Mouse (Mus musculus) left cerebral cortex, postnatal 36 days (tissue): ENCODE measurements around the gene 2610528J11Rik. TPM values are rescaled to one million over a fixed set of nuclear protein-coding genes. Genes with fewer than 3 reads are reported as not detected.

Experiments used
- total RNA-seq, 2 experiments: library from RNA; stranded (reverse); gene quantifications; 2 replicates each; pipeline ENCODE4 v1.2.3; 2021

The 2610528J11Rik gene
- total RNA-seq, 2 experiments from 2014 or later = not detected

Other genes with a start within 250 kb of the 2610528J11Rik start
- gene Ptprf, start 235.6 kb upstream of the 2610528J11Rik start, total RNA-seq = 100 to 1,000 TPM; 118 to 126 TPM
- gene Szt2, start 117.7 kb upstream of the 2610528J11Rik start, total RNA-seq = 10 to 100 TPM; 30.0 to 46.8 TPM
- gene Med8, start 117.7 kb upstream of the 2610528J11Rik start, total RNA-seq = 10 to 100 TPM; 55.6 to 62.5 TPM
- gene Elovl1, start 98.9 kb upstream of the 2610528J11Rik start, total RNA-seq = 10 to 100 TPM; 21.9 to 24.3 TPM
- 1 to 10 TPM; 1.3 to 1.6 TPM for gene Cdc20, start 89.6 kb upstream of the 2610528J11Rik start, total RNA-seq
- gene Mpl, start 69.5 kb upstream of the 2610528J11Rik start, total RNA-seq = under 1 TPM; 0.79 to 0.94 TPM
- gene Tie1, start 36.9 kb upstream of the 2610528J11Rik start, total RNA-seq = 1 to 10 TPM; 7.8 to 8.6 TPM
- gene Tmem125, start 17.0 kb downstream of the 2610528J11Rik start, total RNA-seq = 10 to 100 TPM in 1 of 2 experiments, 1 to 10 TPM in 1; 6.6 to 14.5 TPM
- under 1 TPM; 0.64 to 0.70 TPM for gene Cfap57, start 93.8 kb downstream of the 2610528J11Rik start, total RNA-seq
- gene Ebna1bp2, start 93.8 kb downstream of the 2610528J11Rik start, total RNA-seq = 10 to 100 TPM; 53.5 to 62.3 TPM
- not detected for gene Olfr62, start 132.0 kb downstream of the 2610528J11Rik start, total RNA-seq
- gene Olfr1342, start 165.8 kb downstream of the 2610528J11Rik start, total RNA-seq = not detected
- not detected for gene Olfr1341, start 176.5 kb downstream of the 2610528J11Rik start, total RNA-seq
- gene Olfr1340, start 193.1 kb downstream of the 2610528J11Rik start, total RNA-seq = not detected
- not detected for gene Olfr1339, start 205.2 kb downstream of the 2610528J11Rik start, total RNA-seq
- not detected for gene Olfr1338, start 231.7 kb downstream of the 2610528J11Rik start, total RNA-seq